Mouse (Mus musculus): ENCODE results near the gene Meis2. TPM values are rescaled to one million over a fixed set of nuclear protein-coding genes. Genes with fewer than 3 reads are reported as not detected.

Gene Meis2
- polyA plus RNA-seq, 1 experiment: 40.7 TPM

GRCm38 (mm10) chr2:116068461-116068860, 2.8 kb upstream of the Meis2 start:
- no peak for DNase-seq (ENCODE audit: low spot score)

DNA sequence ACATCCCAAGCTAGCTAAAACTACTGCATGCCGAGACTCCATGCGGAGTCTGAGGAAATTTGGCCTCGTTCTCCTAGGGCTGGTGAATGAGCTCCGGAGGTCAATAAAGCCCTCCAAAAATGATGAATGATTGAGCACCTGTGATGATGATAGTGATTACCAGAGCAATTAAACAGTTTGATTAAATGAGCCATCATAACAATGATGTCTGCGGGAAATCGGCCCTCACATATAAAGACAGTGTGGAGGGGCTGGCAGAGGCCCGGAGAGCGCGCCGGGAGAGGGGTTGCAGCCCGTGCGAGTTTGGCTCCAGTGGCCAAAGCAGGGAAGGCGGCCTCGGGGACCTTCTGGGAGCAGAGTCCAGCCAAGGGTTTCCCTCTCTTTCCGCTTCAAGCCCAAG, 2.1 kb upstream of the Meis2 start:
- DNase-seq (ENCODE audit: low spot score): no peak

DNA sequence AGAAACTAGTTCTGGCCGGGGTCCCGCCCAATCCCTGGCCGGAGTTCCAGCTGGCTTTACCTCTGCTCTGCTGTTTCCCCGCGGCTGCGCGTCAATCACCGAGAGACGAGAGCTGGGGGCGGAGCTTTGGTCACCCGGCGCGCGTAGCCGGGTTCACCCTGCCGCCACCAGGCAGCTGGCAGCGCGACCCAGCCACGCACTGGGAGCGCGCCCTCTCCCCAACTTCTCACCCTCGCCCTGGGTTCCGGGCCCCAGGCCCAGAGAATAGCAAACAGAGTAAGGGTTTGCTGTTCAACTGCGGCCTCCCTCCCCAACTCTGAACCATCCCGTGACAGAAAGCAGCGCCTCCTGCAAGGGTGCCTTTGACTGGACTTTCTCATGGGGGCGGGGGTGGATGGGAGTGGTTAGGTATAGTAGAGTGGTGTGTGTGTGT, 1.4 kb upstream of the Meis2 start:
- DNase-seq (ENCODE audit: low spot score): peak; percentile 81

DNA sequence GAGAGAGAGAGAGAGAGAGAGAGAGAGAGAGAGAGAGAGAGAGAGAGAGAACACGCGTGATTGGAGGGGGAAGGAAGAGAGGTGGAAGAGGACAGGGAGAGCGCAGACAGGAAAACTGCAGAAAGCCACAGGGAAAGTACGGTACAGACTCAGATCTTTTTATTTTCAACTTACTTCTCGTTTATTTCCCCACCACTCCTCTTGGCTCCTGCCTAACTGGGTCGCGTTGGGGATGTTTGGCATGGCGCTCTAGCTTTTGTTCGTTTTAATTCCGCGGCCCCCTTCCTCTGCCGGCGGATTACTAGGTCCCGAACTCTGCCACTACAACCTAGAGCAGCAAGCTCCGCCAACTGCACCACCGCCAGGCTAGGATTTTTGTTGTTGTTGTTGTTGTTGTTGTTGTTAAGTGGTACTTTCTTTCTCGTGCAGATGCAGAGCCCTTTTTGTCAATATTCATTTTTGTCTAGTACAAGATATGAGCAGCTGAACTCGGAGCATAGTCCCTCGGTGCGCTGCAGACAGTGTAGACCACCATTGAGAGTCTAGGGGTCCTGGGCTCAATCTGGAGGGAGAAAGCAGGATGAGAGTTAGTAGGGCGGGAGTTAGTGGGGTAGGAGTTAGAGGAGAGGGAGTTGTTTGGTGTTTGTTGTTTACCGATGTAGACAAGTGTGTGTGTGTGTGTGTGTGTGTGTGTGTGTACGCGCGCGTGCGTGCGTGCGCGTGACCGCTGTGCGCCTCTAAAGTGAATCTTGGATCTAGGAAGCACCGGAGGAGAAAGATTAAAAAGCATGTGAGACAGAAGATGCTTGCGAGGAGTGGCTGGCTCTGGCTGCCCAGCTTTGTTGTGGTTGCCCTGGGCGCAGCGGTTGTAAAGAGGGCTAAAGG, 660 bp upstream of the Meis2 start:
- DNase-seq (ENCODE audit: low spot score): no peak

- DNase-seq (ENCODE audit: low spot score): no peak
These were observed 582 bp downstream of the Meis2 start for GRCm38 (mm10) chr2:116065057-116065456.

DNA sequence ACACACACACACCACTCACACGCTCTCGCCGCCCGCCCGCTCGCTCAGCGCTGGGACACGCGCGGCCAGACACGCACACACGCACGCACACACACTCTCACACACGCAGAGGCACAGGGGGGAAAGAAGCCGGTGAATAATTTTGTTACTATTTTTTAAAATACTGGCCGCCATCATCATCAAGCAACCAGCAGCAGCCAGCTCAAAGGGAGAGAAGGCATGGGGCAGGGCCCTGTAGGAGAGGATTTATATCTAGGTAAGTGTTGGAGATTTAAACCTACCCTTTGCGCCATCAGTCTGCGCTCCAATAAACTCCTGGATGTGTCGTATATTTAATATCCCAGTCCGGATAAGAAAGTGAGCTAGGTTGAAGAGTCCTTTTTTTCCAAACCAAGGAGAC, 1.1 kb downstream of the Meis2 start:
- DNase-seq (ENCODE audit: low spot score): no peak

DNA sequence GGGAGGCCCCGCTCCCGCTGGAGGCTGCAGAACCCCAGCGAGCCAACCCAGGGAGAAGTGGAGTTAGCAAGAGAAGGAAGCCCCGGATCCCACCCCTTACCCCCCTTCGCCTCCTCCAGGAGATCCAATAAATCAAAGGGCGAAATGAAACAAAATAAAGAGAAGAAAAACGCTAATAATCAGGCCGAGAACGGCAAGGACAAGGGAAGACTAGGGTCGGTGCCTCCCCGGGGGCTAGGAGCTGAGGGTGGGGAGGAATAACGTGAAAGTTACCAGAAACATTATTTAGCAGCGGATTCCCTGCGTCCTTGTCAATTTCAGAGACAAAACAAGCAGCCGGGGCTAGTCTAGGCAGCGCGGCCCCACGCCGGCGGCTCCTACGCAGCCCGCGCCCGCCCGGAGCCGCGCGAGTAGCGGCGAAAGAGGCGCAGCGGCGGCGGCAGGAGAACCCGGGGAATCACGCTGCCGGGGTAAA, 1.8 kb downstream of the Meis2 start:
- no peak for DNase-seq (ENCODE audit: low spot score)

DNA sequence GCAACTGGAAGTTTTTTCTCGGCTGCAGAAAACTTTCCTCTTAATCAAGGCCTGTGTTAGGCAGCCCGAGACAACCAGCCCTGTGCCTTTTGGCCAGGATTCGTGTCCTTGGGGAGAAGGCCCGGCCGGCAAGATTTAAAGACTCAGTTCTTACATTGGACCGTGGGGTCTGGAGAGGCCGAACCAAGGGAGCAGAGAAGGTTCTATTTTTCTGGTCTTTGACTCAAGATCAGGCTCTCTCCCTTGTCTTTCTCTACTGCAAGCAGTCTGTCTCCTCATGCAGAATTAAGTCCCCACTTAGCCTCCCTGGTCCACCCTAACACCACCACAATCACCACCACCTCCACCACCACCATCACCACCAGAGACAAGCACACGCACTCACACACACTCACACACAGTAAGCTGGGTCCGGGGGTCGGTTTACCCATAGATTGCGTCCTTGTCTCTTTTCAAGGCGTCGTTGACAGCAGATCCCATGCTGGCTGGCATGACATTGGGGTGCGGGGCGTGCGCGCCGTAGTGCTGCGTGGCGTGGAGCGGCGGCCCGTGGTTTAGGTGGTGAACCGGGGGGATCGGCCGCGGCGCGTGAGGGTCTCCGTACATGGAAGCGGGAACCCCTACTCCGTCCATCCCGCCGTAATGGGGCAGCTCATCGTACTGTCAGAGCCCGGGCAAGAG, 2.7 kb downstream of the Meis2 start:
- DNase-seq (ENCODE audit: low spot score): no peak

DNA sequence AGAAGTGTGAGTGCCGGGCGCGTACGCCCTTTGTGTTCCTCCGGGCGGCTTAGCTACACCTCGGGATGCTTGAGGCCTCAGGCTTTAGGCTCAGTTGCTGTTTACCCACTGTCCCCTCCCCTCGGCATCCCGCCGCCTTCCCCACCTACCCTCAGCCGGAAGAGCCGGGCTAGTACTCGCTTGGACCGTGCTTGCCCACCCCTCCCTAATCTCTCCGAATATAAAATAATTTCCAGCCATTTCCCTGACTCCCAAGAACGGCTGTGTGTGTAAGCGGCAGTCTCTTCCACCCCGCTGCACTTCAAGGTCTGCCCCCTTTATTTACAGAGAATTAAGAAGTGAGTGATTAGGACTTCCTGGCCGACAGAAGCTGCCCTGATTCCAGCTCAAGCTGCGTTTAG, 3.4 kb downstream of the Meis2 start:
- no peak for DNase-seq (ENCODE audit: low spot score)

DNA sequence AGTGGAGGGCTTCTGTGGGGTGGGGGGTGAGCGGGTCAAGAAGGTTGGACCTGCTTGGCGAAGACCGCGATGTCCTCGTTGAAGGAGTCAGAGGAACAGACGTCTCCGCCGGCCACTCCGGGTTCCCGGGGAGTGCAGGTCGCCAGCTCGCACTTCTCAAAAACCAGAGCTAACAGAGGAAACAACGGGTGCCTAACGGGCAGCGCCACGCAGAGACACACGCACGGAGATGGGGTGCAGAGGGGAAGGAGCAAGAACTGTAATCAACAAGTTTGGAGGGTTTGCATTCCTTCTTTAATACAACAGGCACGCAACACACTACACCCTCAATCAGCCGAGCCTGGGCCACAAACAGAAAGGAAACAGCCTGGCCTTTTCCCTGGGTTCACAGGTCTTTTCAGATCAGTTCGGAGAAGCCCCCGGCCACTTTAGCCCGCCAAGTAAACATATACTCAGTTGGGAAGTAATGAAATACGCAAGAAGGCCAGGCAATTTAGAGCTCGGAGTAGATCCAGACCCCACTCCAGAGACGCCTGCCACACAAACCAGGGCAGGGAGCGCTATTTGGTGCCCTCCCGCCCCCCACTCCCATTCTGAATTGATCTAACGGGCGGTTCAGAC, 4.1 kb downstream of the Meis2 start:
- DNase-seq (ENCODE audit: low spot score): no peak

- no peak for DNase-seq (ENCODE audit: low spot score)
These were observed 4.8 kb downstream of the Meis2 start for GRCm38 (mm10) chr2:116060701-116061400.

DNA sequence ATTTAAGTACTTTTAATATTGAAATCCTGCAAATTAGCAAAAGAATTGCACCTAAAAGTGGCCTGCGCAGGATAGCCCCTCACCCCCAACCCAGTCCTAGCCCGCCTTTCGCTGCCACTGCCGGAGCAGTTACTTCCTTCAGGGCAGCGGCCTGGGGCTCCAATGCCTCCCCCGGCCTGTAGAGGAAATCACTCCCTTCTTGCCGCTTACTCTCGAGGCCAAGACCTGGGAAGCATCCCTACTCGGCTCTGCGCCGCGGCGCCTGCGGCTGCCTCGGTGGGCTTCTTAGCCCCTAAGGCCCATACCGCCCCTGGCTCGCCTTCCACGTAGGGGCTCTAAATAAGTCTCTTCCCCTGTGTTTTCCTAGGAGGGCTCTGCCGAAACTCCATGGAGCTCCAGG, 5.4 kb downstream of the Meis2 start:
- no peak for DNase-seq (ENCODE audit: low spot score)

DNA sequence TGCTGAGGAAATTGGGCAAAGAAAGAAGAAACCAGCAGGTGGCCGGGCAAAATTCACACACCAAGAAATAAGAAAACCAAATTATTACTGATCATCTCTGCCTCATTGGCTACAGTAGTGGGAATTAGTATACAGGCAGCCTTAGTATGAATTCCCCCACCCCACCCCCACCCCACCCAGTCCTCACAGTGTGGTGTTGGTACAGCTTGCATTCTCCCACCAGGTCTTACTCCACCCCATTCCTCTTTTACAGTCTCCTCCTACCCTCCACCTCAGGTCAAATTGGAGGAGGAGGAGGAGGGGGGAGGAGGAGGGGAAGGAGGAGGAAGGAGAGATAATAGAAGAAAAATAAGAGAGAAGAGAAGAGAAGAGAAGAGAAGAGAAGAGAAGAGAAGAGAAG, 6.0 kb downstream of the Meis2 start:
- no peak for DNase-seq (ENCODE audit: low spot score)

DNA sequence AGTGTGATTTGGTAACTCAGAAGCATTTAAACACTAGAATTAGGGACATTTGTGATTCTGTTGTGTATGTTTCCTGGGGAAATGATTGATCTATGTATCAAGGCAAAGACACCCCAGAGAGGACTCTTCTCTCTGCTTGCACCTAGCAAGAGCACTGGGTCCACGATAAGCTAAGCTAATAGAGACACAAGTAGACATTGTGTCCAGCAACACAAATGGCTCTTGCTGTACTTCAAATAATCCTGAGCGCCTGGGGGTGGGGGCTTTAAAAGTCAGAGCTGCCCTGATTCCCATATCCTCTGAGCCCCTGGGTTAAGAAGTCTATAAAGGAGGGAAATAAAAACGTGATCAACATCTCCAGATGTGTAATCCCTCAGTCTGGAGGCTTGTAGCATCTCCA, 6.6 kb downstream of the Meis2 start:
- no peak for DNase-seq (ENCODE audit: low spot score)

GRCm38 (mm10) chr2:116058511-116058910, 7.1 kb downstream of the Meis2 start:
- no peak for DNase-seq (ENCODE audit: low spot score)

DNA sequence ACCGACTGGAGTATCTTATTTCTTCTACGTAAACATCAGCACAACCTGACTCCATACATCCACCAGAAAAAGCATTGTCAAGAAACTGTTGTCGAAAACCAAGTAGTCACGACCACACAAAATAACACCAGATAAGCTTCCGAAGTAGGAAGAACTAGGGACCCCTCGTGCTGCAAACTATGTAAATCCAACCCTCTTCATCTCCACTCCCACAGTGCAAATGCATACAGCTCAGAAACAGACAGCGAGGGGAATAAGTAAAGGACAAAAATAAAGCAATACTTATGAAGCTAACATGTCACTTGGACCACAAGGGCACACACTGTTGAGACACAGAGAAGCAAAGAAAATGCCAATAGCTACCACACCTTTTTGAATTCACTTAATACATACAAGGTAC, 8.8 kb downstream of the Meis2 start:
- no peak for DNase-seq (ENCODE audit: low spot score)

DNA sequence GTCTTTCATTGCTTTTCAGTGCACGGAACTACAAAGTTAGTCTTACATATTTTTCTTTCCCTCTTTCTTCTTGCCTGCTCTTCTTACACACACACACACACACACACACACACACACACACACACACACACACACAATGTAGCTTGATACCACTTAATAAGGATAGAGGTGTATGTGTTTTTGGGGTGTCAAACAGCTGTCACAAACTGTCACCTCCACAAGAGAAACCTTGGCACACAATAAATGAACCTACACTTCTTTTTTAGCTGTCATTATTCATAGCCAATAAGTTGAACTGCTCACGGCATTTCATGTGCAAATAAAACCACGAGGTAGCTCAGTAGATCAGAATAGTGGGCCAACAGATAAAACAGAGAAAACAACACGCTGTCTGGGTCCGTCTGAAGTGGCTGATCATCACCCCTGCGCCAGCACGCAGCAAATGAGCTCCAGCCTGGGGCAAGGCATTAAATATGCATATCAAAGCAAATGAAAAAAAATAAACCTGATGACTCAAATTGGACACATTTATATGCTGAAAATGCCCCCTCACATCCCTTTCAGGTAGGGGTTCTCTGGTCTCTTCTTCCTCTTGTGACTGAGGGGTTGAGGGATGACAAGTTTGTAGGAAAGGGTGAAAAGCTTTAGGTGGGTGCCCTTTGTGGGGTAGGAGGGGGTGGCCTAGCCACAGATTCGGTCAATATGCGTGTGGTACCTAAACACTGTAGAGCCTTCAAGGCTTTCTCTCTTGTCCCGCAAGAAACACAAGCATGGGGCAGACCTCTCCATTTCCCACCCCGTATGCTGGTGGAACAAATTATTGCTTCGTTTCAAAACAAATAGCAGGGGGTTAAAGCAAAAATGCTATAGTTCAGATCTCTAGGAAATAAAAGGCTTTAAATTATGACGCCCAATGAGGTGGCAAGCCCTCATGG, 9.7 kb downstream of the Meis2 start:
- no peak for DNase-seq (ENCODE audit: low spot score)

GRCm38 (mm10) chr2:116053931-116054330, 11.7 kb downstream of the Meis2 start:
- DNase-seq (ENCODE audit: low spot score): no peak

- DNase-seq (ENCODE audit: low spot score): no peak
These were observed 12.8 kb downstream of the Meis2 start for GRCm38 (mm10) chr2:116052688-116053421.
